Mouse (Mus musculus) cortical plate, adult 2 months (tissue): ENCODE measurements at regions not wholly inside any gene's neighbourhood (a gene's known extent, or its start where the extent isn't known, plus 50 kb on each side); places are given as distances from the start of the nearest gene placed in this dataset.

Experiments
- H3K27ac ChIP-seq: fragments of 200-500 bp; 2 replicates; pipeline ENCODE4 v1.5.1; 2012; ENCODE audit warnings: low read length, control low read depth, inconsistent platforms; ENCODE audit not compliant: insufficient read depth
- H3K4me1 ChIP-seq: fragments of 200-500 bp; 2 replicates; pipeline ENCODE4 v1.6.1; 2011; ENCODE audit warnings: low read length; ENCODE audit not compliant: control insufficient read depth, insufficient read depth
- H3K4me3 ChIP-seq: fragments of 200-500 bp; 2 replicates; pipeline ENCODE4 v1.5.1; 2011; ENCODE audit warnings: mild to moderate bottlenecking, low read length, control low read depth; ENCODE audit not compliant: insufficient read depth
- CTCF ChIP-seq: fragments of 200-500 bp; IDR thresholded peaks from 2 replicates; pipeline ENCODE4 v1.5.1; 2011; ENCODE audit warnings: mild to moderate bottlenecking, control low read depth, low read length; ENCODE audit not compliant: insufficient read depth; ENCODE audit errors: extremely low read depth
- POLR2A ChIP-seq: fragments of 200-500 bp; IDR thresholded peaks from 2 replicates; pipeline ENCODE4 v1.6.1; 2011; ENCODE audit warnings: mild to moderate bottlenecking, low read length, control low read depth; ENCODE audit not compliant: insufficient read depth; ENCODE audit errors: extremely low read depth

DNA sequence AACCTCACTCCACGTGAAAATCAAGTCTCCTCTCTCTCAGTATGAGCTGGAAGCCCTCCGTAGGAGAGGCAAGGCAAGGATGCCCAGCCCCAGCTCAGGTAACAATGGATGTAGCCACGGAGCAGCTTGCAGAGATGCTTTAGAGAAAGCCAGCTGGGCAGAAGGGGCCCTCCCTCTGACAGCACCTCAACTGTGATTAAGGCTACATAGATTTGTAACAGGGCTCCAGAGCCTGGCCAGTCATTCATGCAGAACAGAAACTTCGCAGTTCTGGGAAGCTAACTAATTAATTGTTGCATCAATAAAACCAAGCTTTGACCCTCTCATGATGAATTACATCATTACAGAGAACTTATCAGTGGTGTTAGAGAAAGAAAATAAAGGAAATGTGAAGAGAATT, 480.8 kb downstream of the Grin2a start:
- Histone ChIP-seq H3K27ac (no peak overlapping the region), H3K4me1 (no peaks in the 10 kb centered on the region), H3K4me3 (no peak overlapping the region)
- TF ChIP-seq POLR2A, result no peak
- TF ChIP-seq CTCF, result no peak
